Mouse (Mus musculus): ENCODE data around the gene Dnajb2. TPM values are rescaled to one million over a fixed set of nuclear protein-coding genes. Genes with fewer than 3 reads are reported as not detected.

Dnajb2 gene
- polyA plus RNA-seq, 1 experiment = 45.8 TPM

DNA sequence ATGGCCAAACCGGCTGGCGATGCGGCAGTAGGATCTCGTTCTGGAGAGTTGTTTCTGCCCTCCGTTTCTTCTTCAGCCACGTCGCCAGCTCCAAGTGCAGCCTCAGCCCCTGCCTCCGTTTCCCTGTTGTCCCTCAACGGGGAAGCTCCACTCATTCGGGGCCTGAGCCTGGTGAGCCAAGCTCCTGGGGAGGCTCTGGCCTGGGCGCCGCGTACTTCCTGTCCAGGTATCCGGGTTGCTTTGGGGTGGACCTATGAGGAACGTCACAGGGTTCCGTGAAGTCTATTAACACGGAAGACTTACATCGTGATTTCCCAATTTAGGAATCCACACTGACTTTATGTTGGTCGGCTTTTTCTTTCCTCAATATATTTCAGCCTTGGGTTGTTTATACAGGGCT is 43.8 kb upstream of the Dnajb2 start:
- TF ChIP-seq CTCF (IDR thresholded peaks at IDR 0.05; ENCODE audit: extremely low read depth, insufficient read depth, insufficient read length, insufficient replicate concordance) = no peak
- TF ChIP-seq POLR2A (IDR thresholded peaks at IDR 0.05; ENCODE audit: low read depth, low read length) = no peak; the same call in 1 of the 2 replicates
- H3K4me3 ChIP-seq (ENCODE audit: extremely low read depth, insufficient read depth, insufficient read length) = peak overlapping the region; percentile 97
- no peaks in the 10 kb centered on the region for H3K27me3 ChIP-seq (ENCODE audit: control insufficient read depth, insufficient read depth, low read length)
- under 1% methylated on average over 19 of the region's 19 CpGs for WGBS
- peak overlapping the region; percentile 81 for H3K27ac ChIP-seq (ENCODE audit: insufficient read depth, low read length)
- DNase-seq (ENCODE audit: low read depth in 1 of 2, low spot score in 2 of 2) = peak in 1 of 2 experiments; percentile 40
- H3K4me1 ChIP-seq (ENCODE audit: control insufficient read depth, insufficient read depth, insufficient read length) = peaks cover 6% of the 10 kb centered on the region
- peaks cover 9% of the 10 kb centered on the region for H3K36me3 ChIP-seq (ENCODE audit: control insufficient read depth, insufficient read depth, low read length)

DNA sequence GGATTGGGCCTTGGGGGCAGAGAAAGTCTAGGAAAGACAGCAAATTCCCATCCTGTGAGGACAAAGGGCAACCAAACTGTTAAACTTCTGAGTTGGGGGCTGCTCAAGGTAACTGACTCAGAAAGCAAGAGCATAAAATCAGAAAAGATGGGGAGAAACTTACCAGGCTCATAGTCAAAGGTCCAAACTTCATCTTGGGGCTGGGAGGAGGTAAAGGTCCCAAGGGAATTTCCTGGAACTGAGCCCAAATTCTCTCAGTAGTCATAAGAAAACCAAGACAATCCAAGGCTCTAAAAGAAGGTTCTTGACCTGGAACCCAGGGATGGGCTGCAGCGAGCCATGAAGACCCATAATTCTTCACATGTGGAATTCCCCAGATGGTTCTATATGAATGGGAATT is 35.0 kb upstream of the Dnajb2 start:
- Histone ChIP-seq H3K27me3 (ENCODE audit: control insufficient read depth, insufficient read depth, low read length) (no peaks in the 10 kb centered on the region), H3K27ac (ENCODE audit: insufficient read depth, low read length) (no peak overlapping the region), H3K4me1 (ENCODE audit: control insufficient read depth, insufficient read depth, insufficient read length) (no peaks in the 10 kb centered on the region), H3K36me3 (ENCODE audit: control insufficient read depth, insufficient read depth, low read length) (peaks cover 24% of the 10 kb centered on the region), H3K4me3 (ENCODE audit: extremely low read depth, insufficient read depth, insufficient read length) (no peak overlapping the region)
- no peak for TF ChIP-seq POLR2A (IDR thresholded peaks at IDR 0.05; ENCODE audit: low read depth, low read length)
- no peak for DNase-seq (ENCODE audit: low read depth in 1 of 2, low spot score in 2 of 2)
- WGBS = 100% methylated on average over 1 of the region's 1 CpGs

DNA sequence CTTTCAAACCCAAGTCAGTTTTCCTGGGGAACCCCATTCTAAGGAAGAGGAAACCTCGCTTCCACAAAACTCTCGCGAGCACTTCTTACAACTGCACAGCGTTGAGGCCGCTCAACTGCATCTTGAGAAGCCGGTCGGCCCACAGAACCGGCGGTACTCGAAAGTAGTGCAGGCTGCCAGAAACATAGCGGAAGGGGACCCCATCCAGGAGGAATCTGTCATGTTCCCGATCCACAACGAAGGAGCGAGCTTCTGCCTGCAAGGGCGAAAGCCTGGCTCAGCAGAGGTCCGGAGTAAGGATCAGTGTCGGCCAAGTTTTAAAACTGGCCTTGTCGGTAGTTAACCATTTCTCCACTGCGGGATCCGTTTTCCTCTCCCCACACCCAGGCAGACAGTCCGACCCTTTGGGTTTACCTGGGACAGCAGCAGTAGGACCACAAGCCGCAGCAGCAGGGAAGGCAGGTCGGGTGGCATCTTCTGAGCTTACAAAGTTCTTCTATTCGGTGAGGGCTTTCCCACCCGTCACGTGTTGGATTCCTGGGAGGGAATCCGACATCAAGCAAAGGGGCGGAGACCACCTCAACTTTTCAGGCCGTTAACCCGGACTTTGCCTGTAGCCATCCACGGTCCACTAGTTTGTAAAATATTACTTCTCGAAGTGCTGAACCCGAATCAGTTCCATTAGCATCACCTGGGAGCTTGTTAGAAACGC is 27.1 kb upstream of the Dnajb2 start:
- DNase-seq (ENCODE audit: low read depth in 1 of 2, low spot score in 2 of 2) = no peak
- Histone ChIP-seq H3K4me1 (ENCODE audit: control insufficient read depth, insufficient read depth, insufficient read length) (peaks cover 20% of the 10 kb centered on the region; the same call in 1 of the 2 replicates), H3K27me3 (ENCODE audit: control insufficient read depth, insufficient read depth, low read length) (no peaks in the 10 kb centered on the region), H3K36me3 (ENCODE audit: control insufficient read depth, insufficient read depth, low read length) (peaks cover 1% of the 10 kb centered on the region), H3K27ac (ENCODE audit: insufficient read depth, low read length) (peak overlapping the region; percentile 51; the same call in 1 of the 2 replicates), H3K4me3 (ENCODE audit: extremely low read depth, insufficient read depth, insufficient read length) (peak overlapping the region; percentile 55)
- TF ChIP-seq CTCF (IDR thresholded peaks at IDR 0.05; ENCODE audit: extremely low read depth, insufficient read depth, insufficient read length, insufficient replicate concordance) (no peak), POLR2A (IDR thresholded peaks at IDR 0.05; ENCODE audit: low read depth, low read length) (no peak)
- 17% methylated on average over 34 of the region's 34 CpGs for WGBS

DNA sequence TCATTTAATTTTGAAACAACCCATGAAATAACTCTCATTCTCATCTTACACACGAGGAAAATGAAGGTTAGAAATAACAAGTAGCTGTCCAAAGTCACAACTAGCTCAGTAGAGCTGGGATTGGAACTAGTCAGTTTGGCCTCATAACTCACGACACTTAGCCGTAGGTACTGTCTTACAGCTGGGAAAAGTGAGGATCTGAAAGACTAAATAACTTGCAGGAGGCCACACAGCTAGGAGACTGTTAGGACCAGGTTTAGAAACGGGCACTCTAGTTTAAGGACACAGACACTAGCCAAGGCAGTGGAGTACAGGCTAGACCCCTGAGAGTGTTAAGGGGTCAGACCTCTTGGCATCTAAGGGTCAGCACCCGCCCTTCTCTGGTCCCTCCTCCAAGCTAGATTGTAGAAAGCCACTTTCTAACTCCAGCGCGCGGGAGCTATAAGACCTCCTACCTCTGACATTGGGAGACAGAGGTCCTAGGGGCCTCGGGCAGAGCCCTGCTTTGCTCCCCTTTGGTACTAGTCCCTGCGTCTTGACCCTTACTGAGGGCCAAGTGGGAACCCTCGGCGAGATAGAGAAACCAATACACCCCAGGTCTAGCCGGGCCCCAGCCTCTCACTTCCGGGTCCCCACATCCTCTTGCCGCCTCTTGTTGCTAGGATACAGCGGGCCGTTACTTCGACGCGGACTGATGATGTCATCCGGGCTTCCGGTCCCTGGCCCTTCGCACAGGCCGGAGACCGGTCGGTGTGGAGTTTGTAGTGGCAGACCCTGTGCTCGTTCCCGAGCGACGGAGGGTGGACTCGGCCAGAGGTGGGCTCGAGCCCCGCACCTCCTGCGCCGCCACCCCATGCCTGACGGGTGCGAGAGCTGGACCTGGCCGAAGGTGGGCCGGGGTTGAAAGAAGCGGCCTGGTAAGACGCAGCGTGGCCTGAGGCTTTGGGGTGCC is 25.8 kb upstream of the Dnajb2 start, which contains the start of the genes Glb1l and Stk16:
TSS of gene Glb1l (minus strand) at position 678 of the 952 bp plus-strand sequence.
TSS of gene Stk16 (plus strand) at position 703 of the 952 bp plus-strand sequence.
- H3K36me3 ChIP-seq (ENCODE audit: control insufficient read depth, insufficient read depth, low read length) = peaks cover 13% of the 10 kb centered on the region
- peak within 1 kb of the TSS; percentile 53; the same call in 1 of the 2 replicates for H3K27ac ChIP-seq (ENCODE audit: insufficient read depth, low read length)
- H3K4me3 ChIP-seq (ENCODE audit: extremely low read depth, insufficient read depth, insufficient read length) = peak within 1 kb of the TSS; percentile 76
- TF ChIP-seq POLR2A (IDR thresholded peaks at IDR 0.05; ENCODE audit: low read depth, low read length) = peak; percentile 58
- TF ChIP-seq CTCF (IDR thresholded peaks at IDR 0.05; ENCODE audit: extremely low read depth, insufficient read depth, insufficient read length, insufficient replicate concordance) = no peak
- 3% methylated on average over 42 of the region's 42 CpGs for WGBS
- no peaks in the 10 kb centered on the region for H3K27me3 ChIP-seq (ENCODE audit: control insufficient read depth, insufficient read depth, low read length)
- H3K4me1 ChIP-seq (ENCODE audit: control insufficient read depth, insufficient read depth, insufficient read length) = peaks cover 20% of the 10 kb centered on the region; the same call in 1 of the 2 replicates
- DNase-seq (ENCODE audit: low read depth in 1 of 2, low spot score in 2 of 2) = peak; percentile 90 to 95

DNA sequence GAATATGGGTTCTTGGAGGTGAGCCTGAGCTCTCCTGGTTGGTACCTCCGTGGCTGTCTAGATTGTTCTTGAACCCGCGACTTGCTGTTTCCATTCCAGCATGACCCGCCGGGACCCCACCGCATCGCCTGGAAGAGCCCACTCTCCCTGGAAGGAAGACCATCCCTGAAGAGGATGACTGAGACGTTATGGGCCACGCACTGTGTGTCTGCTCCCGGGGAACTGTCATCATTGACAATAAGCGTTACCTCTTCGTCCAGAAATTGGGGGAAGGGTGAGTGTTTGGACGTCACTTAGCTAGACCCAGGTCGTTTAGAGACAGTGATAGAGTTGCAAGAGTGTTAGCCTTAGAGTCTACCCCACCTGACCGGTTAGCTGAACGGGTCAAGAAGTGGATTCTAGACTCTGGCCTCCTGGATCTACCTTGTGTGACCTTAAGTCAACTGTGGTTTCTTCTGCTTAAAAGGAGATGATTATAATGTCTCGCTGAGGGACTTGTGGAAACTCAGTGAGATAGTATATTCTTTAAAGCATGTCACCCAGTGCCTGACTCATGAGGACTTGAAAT is 25.0 kb upstream of the Dnajb2 start:
- H3K27ac ChIP-seq (ENCODE audit: insufficient read depth, low read length) = peak overlapping the region; percentile 42; the same call in 1 of the 2 replicates
- H3K4me3 ChIP-seq (ENCODE audit: extremely low read depth, insufficient read depth, insufficient read length) = peak overlapping the region; percentile 76
- H3K4me1 ChIP-seq (ENCODE audit: control insufficient read depth, insufficient read depth, insufficient read length) = peaks cover 23% of the 10 kb centered on the region; the same call in 1 of the 2 replicates
- TF ChIP-seq POLR2A (IDR thresholded peaks at IDR 0.05; ENCODE audit: low read depth, low read length) (no peak), CTCF (IDR thresholded peaks at IDR 0.05; ENCODE audit: extremely low read depth, insufficient read depth, insufficient read length, insufficient replicate concordance) (no peak)
- no peak for DNase-seq (ENCODE audit: low read depth in 1 of 2, low spot score in 2 of 2)
- WGBS = 9% methylated on average over 17 of the region's 17 CpGs
- H3K36me3 ChIP-seq (ENCODE audit: control insufficient read depth, insufficient read depth, low read length) = peaks cover 20% of the 10 kb centered on the region
- H3K27me3 ChIP-seq (ENCODE audit: control insufficient read depth, insufficient read depth, low read length) = no peaks in the 10 kb centered on the region

DNA sequence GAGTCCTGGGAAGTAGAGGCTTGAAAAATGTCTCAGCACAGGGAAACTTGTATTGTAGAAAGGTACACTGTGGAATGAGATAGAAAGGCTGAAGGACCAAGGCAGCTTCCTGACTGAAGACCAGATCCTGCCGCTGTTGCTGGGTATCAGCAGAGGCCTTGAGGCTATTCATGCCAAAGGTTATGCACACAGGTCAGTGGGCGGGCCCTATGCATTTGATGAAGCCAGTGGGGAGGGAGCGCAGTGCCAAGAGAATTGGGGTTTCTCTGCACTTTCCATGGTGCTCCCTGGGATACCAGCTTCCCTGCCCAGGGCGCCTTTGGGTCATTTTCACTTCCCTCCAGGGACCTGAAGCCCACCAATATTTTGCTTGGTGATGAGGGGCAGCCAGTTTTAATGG is 23.7 kb upstream of the Dnajb2 start:
- no peak for DNase-seq (ENCODE audit: low read depth in 1 of 2, low spot score in 2 of 2)
- TF ChIP-seq POLR2A (IDR thresholded peaks at IDR 0.05; ENCODE audit: low read depth, low read length) = no peak
- TF ChIP-seq CTCF (IDR thresholded peaks at IDR 0.05; ENCODE audit: extremely low read depth, insufficient read depth, insufficient read length, insufficient replicate concordance) = no peak
- Histone ChIP-seq H3K27ac (ENCODE audit: insufficient read depth, low read length) (no peak overlapping the region), H3K4me1 (ENCODE audit: control insufficient read depth, insufficient read depth, insufficient read length) (peaks cover 28% of the 10 kb centered on the region; the same call in 1 of the 2 replicates), H3K27me3 (ENCODE audit: control insufficient read depth, insufficient read depth, low read length) (no peaks in the 10 kb centered on the region), H3K36me3 (ENCODE audit: control insufficient read depth, insufficient read depth, low read length) (peaks cover 20% of the 10 kb centered on the region), H3K4me3 (ENCODE audit: extremely low read depth, insufficient read depth, insufficient read length) (no peak overlapping the region)
- WGBS = 82% methylated on average over 4 of the region's 4 CpGs
